Mouse (Mus musculus) layer of hippocampus, adult 8-10 months (tissue): Measurements from ENCODE around the gene Wdr91. TPM values are rescaled to one million over a fixed set of nuclear protein-coding genes. Genes with fewer than 3 reads are reported as not detected.

Experiments
- DNase-seq, 2 experiments: peaks; one replicate each; pipeline ENCODE4 v3.0.0; 2022; ENCODE audit warnings: low spot score in 2 of 2
- total RNA-seq, 4 experiments: library from RNA; stranded (reverse); gene quantifications; 2 replicates each; pipeline ENCODE4 v1.2.4; 2022

Wdr91 gene
- total RNA-seq = 10 to 100 TPM; 35.0 to 38.8 (median 37.4) TPM

- DNase-seq = peak; percentile 78 to 91
Measured at GRCm38 (mm10) chr6:34910371-34911219, at the start of gene Wdr91. Gene Wdr91 (minus strand): TSS chr6:34910876.

GRCm38 (mm10) chr6:34959131-34959530, 48.5 kb upstream of the Wdr91 start:
- DNase-seq = no peak

GRCm38 (mm10) chr6:34955862-34956241, 45.2 kb upstream of the Wdr91 start:
- no peak for DNase-seq

- no peak for DNase-seq
Measured at GRCm38 (mm10) chr6:34954926-34955861, 44.5 kb upstream of the Wdr91 start.

- DNase-seq = no peak
Measured at GRCm38 (mm10) chr6:34951956-34952667, 41.4 kb upstream of the Wdr91 start.

GRCm38 (mm10) chr6:34951518-34951917, 40.8 kb upstream of the Wdr91 start:
- no peak for DNase-seq

GRCm38 (mm10) chr6:34948461-34948860, 37.8 kb upstream of the Wdr91 start:
- DNase-seq = no peak

GRCm38 (mm10) chr6:34946486-34947079, 35.9 kb upstream of the Wdr91 start:
- DNase-seq = no peak

- no peak for DNase-seq
Measured at GRCm38 (mm10) chr6:34943499-34943898, 32.8 kb upstream of the Wdr91 start.

GRCm38 (mm10) chr6:34942446-34942845, 31.8 kb upstream of the Wdr91 start:
- no peak for DNase-seq

GRCm38 (mm10) chr6:34941496-34941895, 30.8 kb upstream of the Wdr91 start:
- no peak for DNase-seq

GRCm38 (mm10) chr6:34939451-34939850, 28.8 kb upstream of the Wdr91 start:
- DNase-seq = no peak

- DNase-seq = no peak
Measured at GRCm38 (mm10) chr6:34938929-34939325, 28.3 kb upstream of the Wdr91 start.

- DNase-seq = no peak
Measured at GRCm38 (mm10) chr6:34938280-34938928, 27.7 kb upstream of the Wdr91 start.

GRCm38 (mm10) chr6:34936743-34937142, 26.1 kb upstream of the Wdr91 start:
- DNase-seq = no peak

GRCm38 (mm10) chr6:34932633-34933032, 22.0 kb upstream of the Wdr91 start:
- DNase-seq = no peak

- DNase-seq = no peak
Measured at GRCm38 (mm10) chr6:34927594-34927993, 16.9 kb upstream of the Wdr91 start.

- peak in 1 of 2 experiments; percentile 77 for DNase-seq
Measured at GRCm38 (mm10) chr6:34927156-34927555, 16.5 kb upstream of the Wdr91 start.

GRCm38 (mm10) chr6:34921941-34922340, 11.3 kb upstream of the Wdr91 start:
- no peak for DNase-seq

GRCm38 (mm10) chr6:34920631-34921030, 10.0 kb upstream of the Wdr91 start:
- DNase-seq = no peak

- DNase-seq = no peak
Measured at GRCm38 (mm10) chr6:34919956-34920355, 9.3 kb upstream of the Wdr91 start, which contains the start of gene Stra8. Gene Stra8 (plus strand): TSS chr6:34920163.
